Mouse (Mus musculus) frontal cortex, adult 2 months (tissue): Measurements from ENCODE around the gene Rpl35a. TPM values are rescaled to one million over a fixed set of nuclear protein-coding genes. Genes with fewer than 3 reads are reported as not detected.

Source experiments
- polyA plus RNA-seq: library from polyadenylated mRNA; depleted of rRNA; stranded (reverse); fragments of >200 nt; gene quantifications from 2 replicates; pipeline ENCODE4 v1.2.3, GENCODE M21; 2012; rRNA removed

Gene Rpl35a
- polyA plus RNA-seq, 1 experiment = 770 TPM

Other genes starting within 250 kb of the Rpl35a start
- gene Smbd1, start 246.0 kb upstream of the Rpl35a start, polyA plus RNA-seq = not detected in 2 replicates
- gene Fyttd1, start 179.0 kb upstream of the Rpl35a start, polyA plus RNA-seq = 49.8 and 54.7 TPM in 2 replicates
- gene Rubcn, start 178.7 kb upstream of the Rpl35a start, polyA plus RNA-seq = 75.0 and 76.5 TPM in 2 replicates
- gene Lrch3, start 142.4 kb upstream of the Rpl35a start, polyA plus RNA-seq = 39.7 and 40.4 TPM in 2 replicates
- 2.0 and 3.3 TPM in 2 replicates for gene Iqcg, start 235 bp upstream of the Rpl35a start, polyA plus RNA-seq
- 8.7 and 9.3 TPM in 2 replicates for gene Lmln, start 6.1 kb downstream of the Rpl35a start, polyA plus RNA-seq
- 10.5 and 10.8 TPM in 2 replicates for gene Osbpl11, start 128.6 kb downstream of the Rpl35a start, polyA plus RNA-seq
- gene Snx4, start 195.0 kb downstream of the Rpl35a start, polyA plus RNA-seq = 28.1 and 31.4 TPM in 2 replicates